Mouse (Mus musculus): Measurements from ENCODE around the gene Rptor. TPM values are rescaled to one million over a fixed set of nuclear protein-coding genes. Genes with fewer than 3 reads are reported as not detected.

The Rptor gene
- polyA plus RNA-seq, 1 experiment from 2014 or later = 15.7 TPM

GRCm38 (mm10) chr11:119572316-119573010, 30.2 kb upstream of the Rptor start:
- H3K4me3 ChIP-seq = no peak overlapping the region
- no peaks in the 10 kb centered on the region for H3K9me3 ChIP-seq
- H3K4me1 ChIP-seq = peaks cover 28% of the 10 kb centered on the region
- H3K27ac ChIP-seq (replicated peaks) = peak overlapping the region; percentile 63
- 53% methylated on average over 15 of the region's 15 CpGs for WGBS
- no peaks in the 10 kb centered on the region for H3K36me3 ChIP-seq (replicated peaks)
- DNase-seq (ENCODE audit: low spot score) = no peak
- H3K27me3 ChIP-seq (replicated peaks; ENCODE audit: low read depth, poor library complexity, severe bottlenecking) = 0 out of 2 replicates have a peak, but pooled peaks cover 3% of the 10 kb centered on the region

GRCm38 (mm10) chr11:119576855-119577254, 25.9 kb upstream of the Rptor start:
- DNase-seq (ENCODE audit: low spot score) = no peak
- no peaks in the 10 kb centered on the region for H3K36me3 ChIP-seq (replicated peaks)
- H3K4me1 ChIP-seq = peaks cover 29% of the 10 kb centered on the region
- no peak overlapping the region for H3K27ac ChIP-seq (replicated peaks)
- H3K9me3 ChIP-seq = no peaks in the 10 kb centered on the region
- H3K4me3 ChIP-seq = no peak overlapping the region
- 0 out of 2 replicates have a peak, but pooled peaks cover 3% of the 10 kb centered on the region for H3K27me3 ChIP-seq (replicated peaks; ENCODE audit: low read depth, poor library complexity, severe bottlenecking)
- 17% methylated on average over 4 of the region's 4 CpGs for WGBS

GRCm38 (mm10) chr11:119577721-119578120, 25.0 kb upstream of the Rptor start:
- Histone ChIP-seq H3K4me1 (peaks cover 22% of the 10 kb centered on the region), H3K27me3 (replicated peaks; ENCODE audit: low read depth, poor library complexity, severe bottlenecking) (0 out of 2 replicates have a peak, but pooled peaks cover 3% of the 10 kb centered on the region), H3K27ac (replicated peaks) (no peak overlapping the region), H3K9me3 (no peaks in the 10 kb centered on the region), H3K36me3 (replicated peaks) (no peaks in the 10 kb centered on the region), H3K4me3 (no peak overlapping the region)
- DNase-seq (ENCODE audit: low spot score) = no peak
- 87% methylated on average over 2 of the region's 2 CpGs for WGBS

GRCm38 (mm10) chr11:119586511-119586910, 16.2 kb upstream of the Rptor start:
- DNase-seq (ENCODE audit: low spot score) = no peak
- H3K36me3 ChIP-seq (replicated peaks) = no peaks in the 10 kb centered on the region
- no peaks in the 10 kb centered on the region for H3K9me3 ChIP-seq
- 85% methylated on average over 4 of the region's 4 CpGs for WGBS
- H3K27ac ChIP-seq (replicated peaks) = no peak overlapping the region
- 0 out of 2 replicates have a peak, but pooled peaks cover 8% of the 10 kb centered on the region for H3K27me3 ChIP-seq (replicated peaks; ENCODE audit: low read depth, poor library complexity, severe bottlenecking)
- H3K4me1 ChIP-seq = peaks cover 12% of the 10 kb centered on the region
- no peak overlapping the region for H3K4me3 ChIP-seq

GRCm38 (mm10) chr11:119587112-119587511, 15.6 kb upstream of the Rptor start:
- Histone ChIP-seq H3K36me3 (replicated peaks) (no peaks in the 10 kb centered on the region), H3K4me1 (peaks cover 12% of the 10 kb centered on the region), H3K9me3 (no peaks in the 10 kb centered on the region), H3K4me3 (no peak overlapping the region), H3K27ac (replicated peaks) (no peak overlapping the region), H3K27me3 (replicated peaks; ENCODE audit: low read depth, poor library complexity, severe bottlenecking) (0 out of 2 replicates have a peak, but pooled peaks cover 8% of the 10 kb centered on the region)
- 70% methylated on average over 5 of the region's 5 CpGs for WGBS
- DNase-seq (ENCODE audit: low spot score) = no peak

- no peak overlapping the region for H3K27ac ChIP-seq (replicated peaks)
- no peaks in the 10 kb centered on the region for H3K9me3 ChIP-seq
- H3K27me3 ChIP-seq (replicated peaks; ENCODE audit: low read depth, poor library complexity, severe bottlenecking) = peaks cover 20% of the 10 kb centered on the region; the same call in 1 of the 2 replicates
- no peak overlapping the region for H3K4me3 ChIP-seq
- 85% methylated on average over 7 of the region's 7 CpGs for WGBS
- peaks cover 18% of the 10 kb centered on the region for H3K4me1 ChIP-seq
- no peaks in the 10 kb centered on the region for H3K36me3 ChIP-seq (replicated peaks)
- DNase-seq (ENCODE audit: low spot score) = no peak
Measured at GRCm38 (mm10) chr11:119589242-119589641, 13.5 kb upstream of the Rptor start.

- H3K4me3 ChIP-seq = no peak overlapping the region
- peaks cover 13% of the 10 kb centered on the region for H3K4me1 ChIP-seq
- 23% methylated on average over 3 of the region's 3 CpGs for WGBS
- no peak for DNase-seq (ENCODE audit: low spot score)
- no peaks in the 10 kb centered on the region for H3K36me3 ChIP-seq (replicated peaks)
- H3K27ac ChIP-seq (replicated peaks) = no peak overlapping the region
- H3K27me3 ChIP-seq (replicated peaks; ENCODE audit: low read depth, poor library complexity, severe bottlenecking) = peaks cover 15% of the 10 kb centered on the region; the same call in 1 of the 2 replicates
- H3K9me3 ChIP-seq = no peaks in the 10 kb centered on the region
Measured at GRCm38 (mm10) chr11:119593966-119594365, 8.7 kb upstream of the Rptor start.

- no peaks in the 10 kb centered on the region for H3K9me3 ChIP-seq
- WGBS = 52% methylated on average over 3 of the region's 3 CpGs
- H3K27ac ChIP-seq (replicated peaks) = 0 out of 2 replicates have a peak overlapping the region, but pooled peaks have one; percentile 40
Measured at GRCm38 (mm10) chr11:119598856-119599255, 3.8 kb upstream of the Rptor start.

GRCm38 (mm10) chr11:119600286-119600685, 2.4 kb upstream of the Rptor start:
- Histone ChIP-seq H3K36me3 (replicated peaks) (no peaks in the 10 kb centered on the region), H3K4me3 (no peak overlapping the region), H3K4me1 (peaks cover 20% of the 10 kb centered on the region), H3K9me3 (no peaks in the 10 kb centered on the region), H3K27me3 (replicated peaks; ENCODE audit: low read depth, poor library complexity, severe bottlenecking) (no peaks in the 10 kb centered on the region), H3K27ac (replicated peaks) (no peak overlapping the region)
- WGBS = 79% methylated on average over 1 of the region's 1 CpGs
- no peak for DNase-seq (ENCODE audit: low spot score)

More at GRCm38 (mm10) chr11:119598856-119599255, 3.8 kb upstream of the Rptor start:
- no peak overlapping the region for H3K4me3 ChIP-seq
- H3K36me3 ChIP-seq (replicated peaks) = no peaks in the 10 kb centered on the region
- H3K4me1 ChIP-seq = peaks cover 15% of the 10 kb centered on the region
- H3K27me3 ChIP-seq (replicated peaks; ENCODE audit: low read depth, poor library complexity, severe bottlenecking) = no peaks in the 10 kb centered on the region
- DNase-seq (ENCODE audit: low spot score) = no peak

GRCm38 (mm10) chr11:119602177-119602700, 466 bp upstream of the Rptor start:
- Histone ChIP-seq H3K4me3 (peak overlapping the region; percentile 100), H3K27ac (replicated peaks) (peak overlapping the region; percentile 95), H3K4me1 (peaks cover 20% of the 10 kb centered on the region), H3K27me3 (replicated peaks; ENCODE audit: low read depth, poor library complexity, severe bottlenecking) (no peaks in the 10 kb centered on the region), H3K9me3 (no peaks in the 10 kb centered on the region), H3K36me3 (replicated peaks) (peaks cover 17% of the 10 kb centered on the region)
- no peak for DNase-seq (ENCODE audit: low spot score)
- 39% methylated on average over 10 of the region's 10 CpGs for WGBS

- DNase-seq (ENCODE audit: low spot score) = peak; percentile 45
- Histone ChIP-seq H3K4me1 (peaks cover 18% of the 10 kb centered on the region), H3K27ac (replicated peaks) (peak overlapping the region; percentile 95), H3K27me3 (replicated peaks; ENCODE audit: low read depth, poor library complexity, severe bottlenecking) (no peaks in the 10 kb centered on the region), H3K4me3 (peak overlapping the region; percentile 100), H3K36me3 (replicated peaks) (peaks cover 30% of the 10 kb centered on the region), H3K9me3 (no peaks in the 10 kb centered on the region)
- under 1% methylated on average over 30 of the region's 30 CpGs for WGBS
Measured at GRCm38 (mm10) chr11:119603527-119603905, 811 bp downstream of the Rptor start.

- peaks cover 38% of the 10 kb centered on the region for H3K36me3 ChIP-seq (replicated peaks)
- no peak overlapping the region for H3K4me3 ChIP-seq
- WGBS = 93% methylated on average over 5 of the region's 5 CpGs
- DNase-seq (ENCODE audit: low spot score) = no peak
- H3K27me3 ChIP-seq (replicated peaks; ENCODE audit: low read depth, poor library complexity, severe bottlenecking) = no peaks in the 10 kb centered on the region
- H3K27ac ChIP-seq (replicated peaks) = no peak overlapping the region
- no peaks in the 10 kb centered on the region for H3K9me3 ChIP-seq
- H3K4me1 ChIP-seq = peaks cover 11% of the 10 kb centered on the region
Measured at GRCm38 (mm10) chr11:119607464-119607863, 4.8 kb downstream of the Rptor start.

GRCm38 (mm10) chr11:119611496-119611895, 8.8 kb downstream of the Rptor start:
- no peak overlapping the region for H3K4me3 ChIP-seq
- peaks cover 28% of the 10 kb centered on the region for H3K36me3 ChIP-seq (replicated peaks)
- no peaks in the 10 kb centered on the region for H3K9me3 ChIP-seq
- H3K4me1 ChIP-seq = 0 out of 2 replicates have a peak, but pooled peaks cover 4% of the 10 kb centered on the region
- H3K27ac ChIP-seq (replicated peaks) = no peak overlapping the region
- DNase-seq (ENCODE audit: low spot score) = no peak
- WGBS = 97% methylated on average over 6 of the region's 6 CpGs
- H3K27me3 ChIP-seq (replicated peaks; ENCODE audit: low read depth, poor library complexity, severe bottlenecking) = no peaks in the 10 kb centered on the region
